In the genomic region with DNA sequence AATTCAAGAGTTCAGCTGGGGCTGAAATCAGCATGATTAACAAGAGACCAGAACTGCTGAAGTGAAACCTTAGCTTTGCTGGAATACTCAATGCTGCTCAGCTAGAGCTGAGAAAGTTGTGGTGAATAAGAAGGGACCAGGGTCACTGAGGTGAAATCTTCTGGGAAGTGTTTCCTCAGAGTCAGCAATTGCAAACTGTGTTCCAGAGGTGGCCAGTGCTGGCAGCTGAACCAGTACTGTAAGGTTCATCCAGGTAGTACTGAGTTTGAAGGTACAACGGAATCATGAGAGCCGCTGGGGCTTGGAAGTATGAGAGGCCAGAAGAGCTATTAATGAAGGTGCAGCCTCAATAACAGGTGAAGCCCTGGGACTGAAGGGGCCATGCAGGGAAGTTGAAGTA, we compare ENCODE assay signal across 25 mouse cellular contexts. TPM values are rescaled to one million over a fixed set of nuclear protein-coding genes. Genes with fewer than 3 reads are reported as not detected.
A peak's percentile ranks its signal among the peaks of the same experiment; 100 is the strongest.
DNase-seq lines count a peak whose midpoint lies in the region; ATAC-seq and TF ChIP-seq lines count a peak whose summit lies in the region.
"Had no signal": no experiment of that assay in that cellular context is flagged by ENCODE, and none has a peak within 500 bp of the region (broad histone marks: within the 10 kb centered on the region; RNA-seq: fewer than 3 reads in every experiment).

No protein-coding gene starts in this region.

- no peak overlapping the region for H3K4me2 ChIP-seq in heart, embryonic 12.5 days
- H3K4me2 ChIP-seq in kidney, embryonic 15.5 days: no peak overlapping the region
- H3K4me2 ChIP-seq: embryonic facial prominence, embryonic 12.5 days; forebrain, embryonic 13.5 days had no signal

- no peaks in the 10 kb centered on the region for H3K9me3 ChIP-seq in heart, embryonic 12.5 days (replicated peaks)
- no peaks in the 10 kb centered on the region for H3K9me3 ChIP-seq in kidney, embryonic 15.5 days (replicated peaks)
- H3K9me3 ChIP-seq: embryonic facial prominence, embryonic 10.5 days; embryonic facial prominence, embryonic 12.5 days; forebrain, embryonic 13.5 days; G1E had no signal

- no peak for TF ChIP-seq CTCF in kidney, adult 2 months (conservative IDR thresholded peaks at IDR 0.05; ENCODE audit: insufficient read depth, insufficient read length, low read depth, low read length)

- H3K36me3 ChIP-seq in heart, embryonic 12.5 days: no peaks in the 10 kb centered on the region
- no peaks in the 10 kb centered on the region for H3K36me3 ChIP-seq in kidney, adult 2 months (ENCODE audit: control insufficient read depth, insufficient read depth, low read length)
- no peaks in the 10 kb centered on the region for H3K36me3 ChIP-seq in kidney, embryonic 15.5 days
- H3K36me3 ChIP-seq: embryonic facial prominence, embryonic 10.5 days; embryonic facial prominence, embryonic 12.5 days; G1E had no signal

- WGBS in heart, embryonic 12.5 days: 88% methylated on average over 2 of the region's 2 CpGs
- WGBS in kidney, adult 2 months: 55% methylated on average over 2 of the region's 2 CpGs
- 91% methylated on average over 2 of the region's 2 CpGs for WGBS in kidney, embryonic 15.5 days

- DNase-seq in heart, adult 11 months: peak; percentile 48
- peak; percentile 53 for DNase-seq in kidney, adult 2 months
- DNase-seq in kidney, postnatal 14 days: no peak
- peak; percentile 48 for DNase-seq in kidney, adult 9 months
- DNase-seq in kidney, postnatal 36 days: peak; percentile 40 to 41
- DNase-seq in kidney, adult 18-20 months: no peak
- DNase-seq: adrenal gland, adult 8-10 months; adrenal gland, postnatal 14 days; adrenal gland, postnatal 36 days; B cell, adult 2 months; cerebellum, adult 11-12 months; cerebellum, adult 2 months; cerebellum, adult 9-10 months; cerebellum, postnatal 10 days; cerebellum, postnatal 25 days had no signal

- TF ChIP-seq POLR2A in kidney, adult 2 months (IDR thresholded peaks at IDR 0.05; ENCODE audit: low read depth, low read length): no peak

- H3K9ac ChIP-seq in heart, embryonic 12.5 days: no peak overlapping the region
- H3K9ac ChIP-seq in kidney, embryonic 15.5 days: no peak overlapping the region
- H3K9ac ChIP-seq: embryonic facial prominence, embryonic 12.5 days; forebrain, embryonic 13.5 days had no signal

- no peak for ATAC-seq in heart, embryonic 12.5 days (ENCODE audit: insufficient number of reproducible peaks, low FRiP score)
- ATAC-seq in kidney, embryonic 15.5 days (replicated peaks; ENCODE audit: low FRiP score): no peak
- ATAC-seq: activated CD4-positive, CD25-positive, alpha-beta regulatory T cell, adult 4 months; CD4-positive, CD25-positive, alpha-beta regulatory T cell, adult 4 months; forebrain, embryonic 13.5 days; Patski had no signal

- H3K4me1 ChIP-seq in heart, embryonic 12.5 days (replicated peaks): no peaks in the 10 kb centered on the region
- H3K4me1 ChIP-seq in kidney, adult 2 months (ENCODE audit: control insufficient read depth, insufficient read depth, low read length): peaks cover 6% of the 10 kb centered on the region; the same call in 1 of the 2 replicates
- H3K4me1 ChIP-seq in kidney, embryonic 15.5 days: no peaks in the 10 kb centered on the region
- H3K4me1 ChIP-seq: embryonic facial prominence, embryonic 10.5 days; embryonic facial prominence, embryonic 12.5 days; forebrain, embryonic 13.5 days had no signal

- no peaks in the 10 kb centered on the region for H3K27me3 ChIP-seq in heart, embryonic 12.5 days (replicated peaks)
- no peaks in the 10 kb centered on the region for H3K27me3 ChIP-seq in kidney, adult 2 months (replicated peaks; ENCODE audit: control insufficient read depth, insufficient read depth, low read length)
- H3K27me3 ChIP-seq in kidney, embryonic 15.5 days: no peaks in the 10 kb centered on the region
- H3K27me3 ChIP-seq: CH12.LX; embryonic facial prominence, embryonic 12.5 days; forebrain, embryonic 13.5 days; Patski had no signal

- H3K4me3 ChIP-seq in heart, embryonic 12.5 days: no peak overlapping the region
- H3K4me3 ChIP-seq in kidney, adult 2 months (ENCODE audit: insufficient read depth, low read depth, low read length): no peak overlapping the region
- no peak overlapping the region for H3K4me3 ChIP-seq in kidney, embryonic 15.5 days (replicated peaks)
- H3K4me3 ChIP-seq: embryonic facial prominence, embryonic 10.5 days; embryonic facial prominence, embryonic 12.5 days; forebrain, embryonic 13.5 days had no signal

- no peak overlapping the region for H3K27ac ChIP-seq in heart, embryonic 12.5 days (ENCODE audit: poor library complexity, severe bottlenecking)
- peak overlapping the region; percentile 12; the same call in 1 of the 2 replicates for H3K27ac ChIP-seq in kidney, adult 2 months (ENCODE audit: insufficient read depth, low read depth, low read length)
- no peak overlapping the region for H3K27ac ChIP-seq in kidney, embryonic 15.5 days
- H3K27ac ChIP-seq: embryonic facial prominence, embryonic 10.5 days; embryonic facial prominence, embryonic 12.5 days; forebrain, embryonic 13.5 days had no signal

RNA-seq across cellular contexts. Expression of a gene that starts 31.4 kb away (rescaled TPM):
- 7.4 and 8.0 TPM in 2 replicates for polyA plus RNA-seq in heart, embryonic 12.5 days (2016; fragmentation: Nextera tagmentation; extraction: Ambion mirVana)
- 7.6 and 8.3 TPM in 2 replicates for polyA plus RNA-seq in kidney, adult 2 months (2012; rRNA removed)
- 11.5 and 11.8 TPM in 2 replicates for polyA plus RNA-seq in kidney, embryonic 15.5 days (2015; fragmentation: Nextera tagmentation; extraction: Ambion mirVana)

RNA-seq across cellular contexts. Expression of a gene that starts 31.5 kb away (rescaled TPM):
- polyA plus RNA-seq in heart, embryonic 12.5 days (2016; fragmentation: Nextera tagmentation; extraction: Ambion mirVana): 1,323 and 1,326 TPM in 2 replicates
- 970 and 1,136 TPM in 2 replicates for polyA plus RNA-seq in kidney, adult 2 months (2012; rRNA removed)
- 636 and 660 TPM in 2 replicates for polyA plus RNA-seq in kidney, embryonic 15.5 days (2015; fragmentation: Nextera tagmentation; extraction: Ambion mirVana)

Comparison
In these comparisons a context has a peak if more than half of its experiments do, and no peak if none do; other contexts are left out.
1. DNase-seq: peak in heart, adult 11 months (single experiment), kidney, adult 2 months (single experiment), kidney, adult 9 months (single experiment) and kidney, postnatal 36 days (2 of 2); none in kidney, postnatal 14 days (single experiment) and kidney, adult 18-20 months (single experiment).